Mouse (Mus musculus) kidney, adult 2 months (tissue): ENCODE measurements around the gene Cntrl. TPM values are rescaled to one million over a fixed set of nuclear protein-coding genes. Genes with fewer than 3 reads are reported as not detected.

Source experiments
- DNase-seq: peaks from one replicate; pipeline ENCODE4 v3.0.0; 2021
- H3K27ac ChIP-seq: fragments of 200-500 bp; 2 replicates; pipeline ENCODE4 v1.5.1; 2012; ENCODE audit warnings: low read depth, low read length, control low read depth, inconsistent platforms; ENCODE audit not compliant: insufficient read depth
- H3K27me3 ChIP-seq: fragments of 200-500 bp; replicated peaks from 2 replicates; pipeline ENCODE4 v1.6.1; 2012; ENCODE audit warnings: mild to moderate bottlenecking, moderate library complexity, low read length, inconsistent platforms; ENCODE audit not compliant: control insufficient read depth, insufficient read depth
- H3K36me3 ChIP-seq: fragments of 200-500 bp; 2 replicates; pipeline ENCODE4 v1.6.1; 2012; ENCODE audit warnings: mild to moderate bottlenecking, moderate library complexity, low read length, inconsistent platforms; ENCODE audit not compliant: control insufficient read depth, insufficient read depth
- H3K4me1 ChIP-seq: fragments of 200-500 bp; 2 replicates; pipeline ENCODE4 v1.6.1; 2011; ENCODE audit warnings: low read length; ENCODE audit not compliant: control insufficient read depth, insufficient read depth
- H3K4me3 ChIP-seq: fragments of 200-500 bp; 2 replicates; pipeline ENCODE4 v1.5.1; 2011; ENCODE audit warnings: mild to moderate bottlenecking, low read depth, low read length, control low read depth; ENCODE audit not compliant: insufficient read depth
- CTCF ChIP-seq: fragments of 200-500 bp; conservative IDR thresholded peaks from 2 replicates; pipeline ENCODE4 v1.5.1; 2011; ENCODE audit warnings: low read depth, mild to moderate bottlenecking, control low read depth, low read length, moderate library complexity, mixed read lengths; ENCODE audit not compliant: insufficient read depth, insufficient read length
- POLR2A ChIP-seq: fragments of 200-500 bp; IDR thresholded peaks from one replicate; pipeline ENCODE4 v1.6.1; 2011; ENCODE audit warnings: low read depth, low read length, control low read depth
- WGBS: fragments of 180-500 bp; shearing (Covaris S2); methylation state at CpG from one replicate; pipeline ENCODE4 v1.1.7; 2018; 5-methylcytosine and 5-hydroxymethylcytosine counted together
- polyA plus RNA-seq: library from polyadenylated mRNA; depleted of rRNA; stranded (reverse); fragments of >200 nt; gene quantifications from 2 replicates; pipeline ENCODE4 v1.2.3, GENCODE M21; 2012

Cntrl gene
- polyA plus RNA-seq, 1 experiment = 7.2 TPM

DNA sequence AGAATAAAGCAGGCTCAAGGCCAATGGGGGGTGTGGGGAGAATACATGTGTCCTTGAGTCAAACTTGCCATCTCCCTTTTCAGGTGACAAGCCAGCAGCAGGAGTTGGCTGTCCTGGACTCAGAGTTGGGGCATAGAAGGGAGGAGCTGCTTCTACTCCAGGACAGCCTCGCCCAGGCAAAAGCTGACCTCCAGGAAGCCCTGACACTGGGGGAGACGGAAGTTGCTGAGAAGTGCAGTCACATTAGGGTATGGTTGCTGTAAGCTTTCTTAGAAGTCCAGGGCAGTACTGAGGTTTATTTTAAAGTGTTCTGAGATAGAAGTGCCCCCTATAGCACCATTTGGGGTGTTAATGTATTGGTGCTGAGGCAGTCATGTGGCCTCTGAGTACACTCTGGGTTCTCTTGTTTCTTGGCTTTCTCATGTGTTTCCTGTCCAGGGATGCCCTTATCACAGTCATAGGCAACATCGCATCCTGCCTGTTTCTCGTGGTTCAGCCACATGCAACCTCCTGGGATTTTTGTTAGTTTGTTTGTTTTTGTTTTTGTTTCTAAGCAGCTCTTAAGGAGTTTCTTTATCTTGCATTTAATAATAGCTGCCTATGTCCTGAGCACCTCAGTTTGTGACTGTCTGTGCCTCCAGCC lies 52.7 kb downstream of the Cntrl start:
- Histone ChIP-seq H3K27ac (no peak overlapping the region), H3K27me3 (no peaks in the 10 kb centered on the region), H3K4me1 (no peaks in the 10 kb centered on the region), H3K36me3 (no peaks in the 10 kb centered on the region; the same call in 1 of the 2 replicates), H3K4me3 (no peak overlapping the region)
- DNase-seq = no peak
- WGBS = 66% methylated on average over 4 of the region's 4 CpGs
- TF ChIP-seq POLR2A = no peak
- TF ChIP-seq CTCF = no peak

DNA sequence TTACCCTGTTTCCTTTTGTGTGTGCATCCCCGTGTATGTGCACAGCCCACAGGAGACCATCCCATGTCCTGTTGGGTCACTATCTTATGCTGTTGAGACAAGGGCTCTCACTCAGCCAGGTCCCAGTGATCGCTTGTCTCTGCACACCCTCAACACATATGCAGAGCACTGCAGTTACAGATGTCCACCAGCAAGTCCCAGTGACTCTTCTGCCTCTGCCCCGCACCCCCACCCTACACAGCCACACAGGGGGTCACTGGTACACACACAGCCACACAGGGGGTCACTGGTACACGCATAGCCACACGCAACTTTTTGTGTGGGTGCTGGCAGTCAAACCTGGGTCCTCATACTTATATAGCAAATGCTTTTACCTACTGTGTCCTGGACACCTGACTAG lies 54.1 kb downstream of the Cntrl start:
- 92% methylated on average over 5 of the region's 5 CpGs for WGBS
- H3K27ac ChIP-seq = no peak overlapping the region
- no peaks in the 10 kb centered on the region for H3K4me1 ChIP-seq
- TF ChIP-seq POLR2A = no peak
- no peak for TF ChIP-seq CTCF
- no peaks in the 10 kb centered on the region for H3K27me3 ChIP-seq
- no peak overlapping the region for H3K4me3 ChIP-seq
- DNase-seq = no peak
- H3K36me3 ChIP-seq = no peaks in the 10 kb centered on the region; the same call in 1 of the 2 replicates

DNA sequence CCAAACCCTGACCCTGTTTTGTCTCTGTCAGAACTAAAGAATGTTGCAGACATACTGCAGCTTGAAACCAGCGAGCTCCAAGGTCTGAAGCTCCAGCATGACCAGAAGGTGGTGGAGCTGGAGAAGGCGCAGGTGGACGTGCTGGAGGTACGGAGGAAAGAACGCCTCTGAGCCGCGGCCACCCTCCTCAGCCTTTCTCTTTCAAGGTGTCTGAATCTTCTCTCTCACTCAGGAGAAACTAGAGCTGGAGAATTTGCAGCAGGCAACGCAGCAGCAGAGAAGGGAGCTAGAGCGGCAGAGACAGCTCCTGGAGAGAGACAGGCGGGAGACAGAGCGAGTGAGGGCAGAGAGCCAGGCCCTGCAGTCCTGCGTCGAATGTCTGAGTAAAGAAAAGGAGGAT lies 56.1 kb downstream of the Cntrl start:
- H3K4me3 ChIP-seq = no peak overlapping the region
- 93% methylated on average over 13 of the region's 13 CpGs for WGBS
- H3K27me3 ChIP-seq = no peaks in the 10 kb centered on the region
- no peak overlapping the region for H3K27ac ChIP-seq
- no peak for TF ChIP-seq POLR2A
- no peak for TF ChIP-seq CTCF
- no peaks in the 10 kb centered on the region; the same call in 1 of the 2 replicates for H3K36me3 ChIP-seq
- DNase-seq = no peak
- H3K4me1 ChIP-seq = no peaks in the 10 kb centered on the region

DNA sequence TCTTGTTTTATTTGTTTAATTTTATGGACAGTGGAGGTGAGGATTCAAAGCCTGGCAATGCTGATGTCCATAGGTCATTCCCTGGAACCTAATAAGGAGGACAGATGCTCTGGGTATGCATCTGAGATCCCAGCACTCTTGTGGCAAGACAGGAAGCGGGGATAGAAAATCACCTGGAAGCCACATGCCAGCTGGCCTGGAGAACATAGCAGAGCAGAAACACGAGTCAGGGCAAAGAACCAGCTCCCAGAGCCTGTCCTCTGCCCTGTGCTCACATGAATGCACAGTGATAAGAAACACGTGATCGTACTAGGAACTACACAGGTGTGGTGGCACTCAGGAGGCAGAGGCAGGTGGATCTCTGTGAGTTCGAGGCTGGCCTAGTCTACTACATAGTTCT lies 57.5 kb downstream of the Cntrl start:
- no peak for DNase-seq
- Histone ChIP-seq H3K36me3 (no peaks in the 10 kb centered on the region; the same call in 1 of the 2 replicates), H3K4me3 (no peak overlapping the region), H3K4me1 (peaks cover 11% of the 10 kb centered on the region), H3K27me3 (no peaks in the 10 kb centered on the region), H3K27ac (no peak overlapping the region)
- 91% methylated on average over 5 of the region's 5 CpGs for WGBS
- TF ChIP-seq POLR2A (no peak), CTCF (no peak)

DNA sequence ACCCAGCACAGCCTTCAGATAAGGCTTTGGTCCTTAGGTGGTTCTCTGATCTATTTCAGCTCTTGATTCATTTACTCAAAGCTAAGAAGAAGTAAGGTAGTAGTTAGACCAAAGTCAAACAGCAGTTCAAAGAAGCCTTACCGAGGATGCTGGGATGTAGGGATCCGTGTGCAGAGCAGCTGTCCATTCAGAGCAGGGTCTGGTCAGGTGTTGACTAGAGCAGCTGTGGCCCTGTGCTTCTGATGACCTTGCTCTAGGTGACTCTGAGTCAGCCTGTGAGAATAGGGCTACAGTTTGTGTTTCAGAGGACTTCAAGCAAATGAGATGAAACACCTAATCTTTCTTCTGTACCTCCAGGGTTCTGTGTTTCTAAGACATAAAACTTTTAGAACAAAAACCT lies 60.2 kb downstream of the Cntrl start:
- 80% methylated on average over 2 of the region's 2 CpGs for WGBS
- peaks cover 2% of the 10 kb centered on the region for H3K36me3 ChIP-seq
- TF ChIP-seq CTCF (no peak), POLR2A (no peak)

DNA sequence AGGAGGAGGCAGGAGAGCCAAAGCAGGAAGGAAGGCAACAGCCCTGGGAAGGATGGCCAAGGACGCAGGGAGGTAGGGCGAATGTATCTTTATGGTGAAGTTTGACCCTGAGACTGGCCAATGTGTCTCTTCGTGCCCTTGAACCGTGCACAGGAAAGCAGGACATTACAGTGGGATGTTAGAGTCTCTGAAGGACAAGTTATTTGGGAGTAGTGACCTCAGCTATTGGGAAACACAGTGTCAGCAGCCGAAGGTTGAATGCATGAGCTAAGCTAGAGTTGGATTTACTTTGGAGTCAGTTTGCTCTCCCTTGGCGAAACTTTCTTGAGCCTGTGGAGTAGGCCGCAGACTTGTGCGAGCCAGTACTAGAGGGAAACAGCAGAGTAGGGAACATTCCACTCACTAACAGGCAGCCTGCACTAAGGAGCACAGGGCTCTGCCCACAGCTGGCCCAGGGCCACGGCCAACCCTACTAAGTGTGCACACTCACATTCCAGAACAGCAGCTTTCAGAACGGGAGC lies 62.1 kb downstream of the Cntrl start:
- Histone ChIP-seq H3K27ac (peak overlapping the region; percentile 96), H3K4me1 (peaks cover 15% of the 10 kb centered on the region), H3K36me3 (peaks cover 2% of the 10 kb centered on the region; the same call in 1 of the 2 replicates), H3K4me3 (no peak overlapping the region), H3K27me3 (no peaks in the 10 kb centered on the region)
- peak; percentile 91 for DNase-seq
- 48% methylated on average over 10 of the region's 10 CpGs for WGBS
- TF ChIP-seq CTCF (no peak), POLR2A (no peak)

More for the DNA sequence above, 60.2 kb downstream of the Cntrl start:
- Histone ChIP-seq H3K4me3 (no peak overlapping the region), H3K27ac (peak overlapping the region; percentile 15; the same call in 1 of the 2 replicates), H3K27me3 (no peaks in the 10 kb centered on the region), H3K4me1 (peaks cover 15% of the 10 kb centered on the region)
- DNase-seq = no peak

DNA sequence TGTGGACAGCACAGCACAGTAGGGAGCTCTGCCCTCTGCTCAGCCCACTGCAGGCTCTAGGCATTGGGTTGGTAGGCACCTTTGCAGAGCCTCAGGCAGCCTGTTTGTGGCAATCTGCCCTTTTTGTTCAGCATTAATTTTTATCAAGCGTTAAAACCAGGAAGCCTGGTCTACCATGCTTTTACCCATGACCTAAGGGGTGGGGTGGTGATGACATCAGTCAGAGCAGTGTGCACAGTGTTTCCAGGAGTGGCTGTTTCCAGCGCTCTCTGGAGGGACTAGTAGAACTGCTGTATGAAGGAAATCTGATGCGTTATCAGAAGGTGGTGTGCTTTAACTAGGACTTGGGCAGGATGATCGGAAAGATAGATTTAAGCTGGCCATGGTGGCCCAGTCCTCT lies 63.0 kb downstream of the Cntrl start:
- DNase-seq = peak; percentile 31
- H3K27me3 ChIP-seq = no peaks in the 10 kb centered on the region
- H3K36me3 ChIP-seq = peaks cover 2% of the 10 kb centered on the region; the same call in 1 of the 2 replicates
- no peak for TF ChIP-seq POLR2A
- TF ChIP-seq CTCF = no peak
- peaks cover 15% of the 10 kb centered on the region for H3K4me1 ChIP-seq
- 66% methylated on average over 4 of the region's 4 CpGs for WGBS
- H3K27ac ChIP-seq = peak overlapping the region; percentile 96
- H3K4me3 ChIP-seq = no peak overlapping the region
